Mouse (Mus musculus) MEL (cell line): ENCODE data around the gene Serpina11.

Experiments used
- EP300 ChIP-seq, 2 experiments: IDR thresholded peaks; 2 replicates each; pipeline ENCODE4 v1.6.1; 2011; ENCODE audit warnings: improper control_type of control experiment in 2 of 2, low read length in 2 of 2, low read depth in 1 of 2, mild to moderate bottlenecking in 1 of 2
- ETS1 ChIP-seq: IDR thresholded peaks from 2 replicates; pipeline ENCODE4 v1.6.1; 2012; ENCODE audit warnings: low read depth, mild to moderate bottlenecking, inconsistent platforms, low read length, improper control_type of control experiment, moderate library complexity
- KAT2A ChIP-seq: conservative IDR thresholded peaks from 2 replicates; pipeline ENCODE4 v1.6.1; 2012; ENCODE audit warnings: low read depth, low read length, improper control_type of control experiment, inconsistent platforms

DNA sequence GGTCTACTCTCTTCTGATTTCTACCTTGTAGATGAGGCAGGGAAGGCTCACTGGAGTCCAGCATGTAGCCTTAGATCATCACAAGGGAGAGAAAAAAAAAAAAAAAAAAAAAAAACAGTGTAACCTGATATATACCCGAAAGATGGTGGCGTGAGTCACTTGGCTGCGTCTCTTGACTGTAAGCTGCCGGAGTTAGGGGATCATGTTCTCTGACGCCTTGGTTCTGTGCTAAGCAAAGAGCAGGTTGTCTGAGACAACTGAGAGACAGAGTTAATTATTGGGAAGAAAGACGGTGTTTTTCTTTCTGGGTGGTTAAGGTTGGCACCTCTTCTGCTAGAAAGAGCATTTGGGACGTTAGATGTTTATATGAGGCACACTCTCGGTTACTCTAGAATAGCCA lies 26.9 kb downstream of the Serpina11 start:
- TF ChIP-seq EP300 (IDR thresholded peaks at IDR 0.05; ENCODE audit: low read depth in 1 of 2, low read length in 2 of 2) (no peak), ETS1 (no peak), KAT2A (no peak)
